Mouse (Mus musculus) cerebellum, postnatal 4 days (tissue): ENCODE data around the gene Epm2aip1.

Experiments
- DNase-seq, 2 experiments: peaks; one replicate each; pipeline ENCODE4 v3.0.0; 2022; ENCODE audit warnings: low spot score in 2 of 2, mixed read lengths in 1 of 2

Gene Epm2aip1

DNA sequence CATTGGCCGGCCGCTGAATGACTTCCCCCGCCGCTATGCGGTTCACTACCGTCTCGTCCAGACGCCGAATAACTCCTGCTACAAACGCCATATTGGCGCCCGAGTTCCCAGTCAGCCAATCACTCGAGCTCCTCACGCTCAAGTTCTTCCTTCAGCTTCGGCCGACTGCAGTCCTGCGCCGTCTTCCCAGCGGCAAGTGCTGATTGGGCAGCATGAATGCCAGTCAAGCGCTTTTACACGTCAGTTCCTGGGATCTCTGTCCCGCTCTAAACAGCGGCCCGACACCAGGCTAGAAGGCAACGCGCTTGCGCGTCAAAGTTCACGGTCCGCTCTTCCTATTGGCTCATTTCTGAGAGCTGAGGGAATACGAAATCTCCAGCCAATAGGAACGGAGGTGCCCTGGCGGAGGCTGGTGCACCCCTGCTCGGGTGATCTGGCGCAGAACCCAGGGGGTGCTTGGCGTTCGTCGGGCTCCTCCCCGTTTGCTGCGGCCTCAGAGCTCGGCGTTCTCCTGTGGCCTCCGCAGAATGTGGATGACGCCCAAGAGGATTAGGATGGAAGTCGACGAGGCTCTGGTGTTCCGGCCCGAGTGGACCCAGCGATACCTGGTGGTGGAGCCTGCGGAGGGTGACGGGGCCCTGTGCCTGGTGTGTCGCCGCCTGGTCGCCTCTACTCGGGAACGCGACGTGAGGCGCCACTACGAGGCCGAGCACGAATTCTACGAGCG lies at the start of gene Epm2aip1, which contains the start of gene Mlh1:
TSS of gene Epm2aip1 (plus strand) at position 496 of the 727 bp plus-strand sequence.
TSS of gene Mlh1 (minus strand) at position 358 of the 727 bp plus-strand sequence.
- DNase-seq: peak; percentile 99

DNA sequence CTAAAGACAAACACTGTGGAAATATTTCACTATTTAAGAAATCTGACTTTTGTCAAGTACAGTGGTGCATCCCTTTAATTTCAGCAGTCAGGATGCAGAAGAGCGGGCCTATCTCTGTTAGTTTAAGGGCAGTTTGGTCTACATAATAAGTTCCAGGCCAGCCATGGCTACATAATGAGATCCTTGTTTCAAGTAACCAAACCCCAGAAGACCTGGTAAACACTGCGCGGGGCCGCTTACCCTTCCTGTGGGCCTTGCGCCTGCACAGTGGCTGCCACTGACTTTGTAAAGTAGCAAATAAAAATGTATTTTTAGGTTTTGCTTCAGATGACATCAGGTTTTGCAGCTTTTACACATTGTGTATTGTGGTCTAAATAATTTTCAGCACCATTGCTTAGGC lies 48.3 kb upstream of the Epm2aip1 start:
- DNase-seq: no peak

GRCm38 (mm10) chr9:111228446-111228845 lies 43.3 kb upstream of the Epm2aip1 start:
- DNase-seq: no peak

DNA sequence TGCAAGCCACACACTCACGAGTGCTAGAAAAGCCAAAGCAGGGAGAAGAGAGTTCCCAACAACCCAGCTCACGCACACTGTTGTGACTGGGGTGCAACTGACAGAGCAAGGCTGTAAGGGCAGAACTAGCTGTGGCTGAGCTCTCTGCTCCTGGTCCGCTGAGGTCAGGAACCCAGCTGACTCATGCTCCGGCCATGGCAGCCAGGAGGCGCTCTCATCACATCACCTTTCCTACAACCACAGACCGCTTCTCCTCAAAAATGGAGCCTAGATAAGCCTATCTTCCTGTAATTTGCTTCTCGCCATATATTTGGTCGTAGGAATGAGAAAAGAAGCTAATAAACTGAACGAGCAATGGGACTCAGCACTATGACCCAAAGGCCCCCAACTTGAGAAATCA lies 37.0 kb upstream of the Epm2aip1 start:
- DNase-seq: no peak

GRCm38 (mm10) chr9:111237726-111238125 lies 34.0 kb upstream of the Epm2aip1 start:
- DNase-seq: no peak

DNA sequence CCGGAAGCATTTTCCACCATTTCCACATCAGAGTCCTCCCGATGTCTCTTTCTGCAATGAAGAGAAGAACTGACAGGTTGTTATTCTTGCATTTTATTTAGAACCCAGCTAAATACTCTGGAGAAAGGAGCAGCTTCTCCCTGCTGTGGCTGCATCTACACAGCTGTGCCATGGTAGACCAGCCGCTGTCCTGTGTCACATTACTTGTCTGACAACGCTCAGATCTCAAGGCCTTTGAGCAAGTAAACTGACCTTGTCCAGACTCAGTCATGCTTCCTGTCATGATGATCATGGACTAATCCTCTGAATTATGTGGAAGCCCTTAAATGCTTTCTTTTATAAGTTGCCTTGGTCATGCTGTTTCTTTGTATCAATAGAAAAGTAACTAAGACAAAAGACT lies 31.9 kb upstream of the Epm2aip1 start:
- no peak for DNase-seq

DNA sequence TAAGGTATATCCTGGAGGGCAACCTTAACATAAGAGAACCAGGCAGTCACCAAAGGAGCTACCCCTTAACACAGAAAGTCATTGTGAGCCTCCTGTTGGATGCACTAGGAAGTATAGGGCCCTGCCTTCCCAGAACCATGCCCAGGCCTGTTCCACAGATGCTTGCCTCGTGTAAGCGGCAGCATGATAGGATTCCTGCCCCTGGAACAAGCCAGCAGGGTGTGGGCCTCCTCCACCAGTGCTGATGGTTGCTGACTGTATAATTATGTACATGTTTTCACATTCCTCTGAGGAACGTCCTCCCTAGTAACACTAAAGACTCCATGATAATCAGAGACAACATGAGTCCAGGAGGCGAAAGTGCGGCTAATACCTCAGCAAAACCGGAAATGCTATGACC lies 28.3 kb upstream of the Epm2aip1 start:
- no peak for DNase-seq

DNA sequence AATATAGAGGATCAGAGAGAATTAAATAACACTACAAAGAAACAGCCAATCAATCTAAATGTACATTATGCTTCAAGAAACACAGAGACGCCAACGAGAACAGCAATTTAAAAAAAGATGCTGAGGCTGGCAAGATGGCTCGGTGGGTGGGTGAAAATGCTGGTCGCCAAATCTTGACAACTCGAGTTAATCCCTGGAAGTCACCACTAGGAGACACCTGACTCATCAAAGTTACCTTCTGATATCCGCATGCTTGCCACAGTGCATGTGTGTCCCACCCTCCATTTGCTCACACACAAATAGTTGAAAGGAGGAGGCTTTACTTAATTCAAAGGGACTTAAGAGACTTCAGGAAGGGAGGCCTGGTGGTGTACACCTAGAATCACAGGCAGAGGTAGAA lies 26.2 kb upstream of the Epm2aip1 start:
- no peak for DNase-seq

- DNase-seq: no peak
These were observed 24.0 kb upstream of the Epm2aip1 start for GRCm38 (mm10) chr9:111247682-111248246.

GRCm38 (mm10) chr9:111252161-111252869 lies 19.4 kb upstream of the Epm2aip1 start:
- DNase-seq: no peak

- DNase-seq: no peak
These were observed 11.3 kb upstream of the Epm2aip1 start for GRCm38 (mm10) chr9:111260360-111260985.

DNA sequence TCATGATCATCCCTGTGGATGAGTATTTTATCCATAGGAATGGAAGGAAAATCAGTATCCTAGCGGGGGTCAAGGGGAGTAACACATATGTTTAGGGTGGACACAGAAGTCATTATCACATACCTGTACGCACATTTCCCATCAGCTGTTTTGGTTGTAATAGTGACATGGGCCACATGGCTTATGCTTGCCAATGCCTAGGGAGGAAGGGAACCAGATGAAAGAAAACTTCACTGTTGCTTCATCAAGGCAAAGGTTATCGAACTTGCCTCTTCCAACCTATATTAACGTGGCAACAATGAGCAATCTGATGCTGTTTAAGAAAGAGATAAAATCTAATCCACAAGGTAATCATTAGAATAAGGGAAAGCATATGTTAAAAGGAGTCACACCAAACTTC lies 10.4 kb upstream of the Epm2aip1 start:
- DNase-seq: no peak

- no peak for DNase-seq
These were observed 3.7 kb upstream of the Epm2aip1 start for GRCm38 (mm10) chr9:111267998-111268397.

DNA sequence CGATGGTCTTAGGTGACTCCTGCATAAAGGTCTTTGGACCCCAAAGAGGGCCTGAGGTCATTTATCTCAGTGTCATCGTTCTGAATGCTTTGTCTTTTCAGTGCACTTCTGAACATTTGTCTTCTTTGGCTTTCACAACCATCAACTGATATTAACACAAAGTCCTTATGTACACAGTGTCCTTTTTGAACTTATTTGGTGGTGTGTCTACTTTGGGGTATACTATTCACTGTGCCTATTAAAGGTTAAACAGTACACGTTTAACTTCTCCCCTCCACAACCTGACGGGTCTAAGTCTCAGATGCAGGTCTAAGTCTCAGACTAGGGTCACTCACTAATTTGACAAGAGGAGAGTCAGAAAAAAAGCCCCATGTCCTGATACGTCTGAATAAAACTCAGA lies 1.1 kb upstream of the Epm2aip1 start:
- DNase-seq: no peak

DNA sequence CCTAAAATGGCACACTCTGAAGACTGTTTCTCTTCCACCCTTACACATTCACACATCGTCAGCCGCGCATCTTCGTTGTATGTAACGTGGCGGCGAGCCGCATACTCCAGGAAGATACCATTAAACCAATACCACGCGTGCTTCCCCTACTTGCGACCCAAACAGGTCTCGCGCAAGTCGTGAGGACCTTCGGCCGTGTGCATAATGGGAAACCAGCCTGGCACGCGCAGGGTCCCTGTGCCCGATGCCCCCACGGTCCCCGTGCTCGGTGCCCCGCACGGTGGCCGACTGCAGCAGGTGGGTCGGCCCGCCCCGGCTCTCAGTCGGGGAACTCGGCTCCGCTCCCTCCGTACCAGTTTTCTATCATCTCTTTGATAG lies 684 bp upstream of the Epm2aip1 start:
- DNase-seq: no peak

DNA sequence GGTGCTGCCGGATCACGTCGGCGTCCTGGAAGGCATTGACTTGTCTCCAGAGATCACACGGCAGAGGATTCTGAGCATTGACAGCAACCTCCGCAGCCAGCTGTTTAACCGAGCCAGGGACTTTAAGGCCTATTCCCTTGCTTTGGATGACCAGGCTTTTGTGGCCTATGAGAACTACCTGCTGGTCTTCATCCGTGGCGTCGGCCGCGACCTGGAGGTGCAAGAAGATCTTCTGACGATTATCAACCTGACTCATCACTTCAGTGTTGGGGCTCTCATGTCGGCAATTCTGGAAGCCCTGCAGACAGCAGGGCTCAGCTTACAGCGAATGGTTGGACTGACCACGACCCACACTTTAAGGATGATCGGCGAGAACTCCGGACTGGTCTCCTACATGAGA lies 627 bp downstream of the Epm2aip1 start:
- no peak for DNase-seq

GRCm38 (mm10) chr9:111272996-111273785 lies 1.5 kb downstream of the Epm2aip1 start:
- DNase-seq: no peak

- DNase-seq: no peak
These were observed 2.2 kb downstream of the Epm2aip1 start for GRCm38 (mm10) chr9:111273958-111274357.

GRCm38 (mm10) chr9:111275156-111275555 lies 3.4 kb downstream of the Epm2aip1 start:
- DNase-seq: no peak

GRCm38 (mm10) chr9:111285061-111285460 lies 13.3 kb downstream of the Epm2aip1 start:
- no peak for DNase-seq

DNA sequence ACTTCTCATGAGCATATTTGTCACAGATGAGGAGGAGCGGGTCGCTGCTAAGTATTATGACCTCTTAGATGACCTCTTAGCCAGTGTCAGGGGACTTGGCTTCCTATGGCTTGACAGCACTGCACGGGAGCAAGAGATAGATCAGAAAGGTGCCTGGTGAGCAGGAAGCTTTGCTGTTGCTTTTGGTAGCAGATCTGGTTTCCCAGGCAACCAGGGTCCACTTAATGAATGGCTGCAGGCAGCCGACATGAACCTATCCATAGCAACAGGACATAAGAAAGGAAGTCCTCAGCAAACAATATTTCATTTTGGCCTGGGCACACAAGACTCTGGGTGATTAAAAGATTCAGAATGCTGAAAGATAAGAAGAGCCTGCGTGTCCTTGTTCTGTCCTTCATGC lies 13.9 kb downstream of the Epm2aip1 start:
- no peak for DNase-seq

DNA sequence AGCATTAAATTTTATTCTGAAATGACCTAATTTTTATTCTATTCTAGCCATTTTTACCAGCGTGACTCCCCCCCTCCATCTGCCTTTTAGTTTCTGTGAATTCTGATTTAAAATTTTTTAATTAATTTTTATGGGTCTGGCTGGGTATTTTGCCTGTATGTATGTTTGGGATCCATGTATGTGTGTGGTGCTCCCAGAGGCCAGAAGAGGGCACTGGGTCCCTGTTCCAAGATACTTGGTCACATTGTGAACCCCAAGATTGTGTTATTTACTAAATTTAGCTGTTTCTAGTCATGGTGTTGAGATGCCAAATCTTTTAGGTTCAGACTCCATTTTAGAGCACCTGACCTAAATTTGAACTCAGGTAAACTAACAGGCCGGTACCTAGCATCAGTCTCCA lies 14.7 kb downstream of the Epm2aip1 start:
- DNase-seq: no peak
